Mouse (Mus musculus) cerebellum, adult (tissue): Measurements from ENCODE around the gene Gm3696.
"Not testable (repeated sequence)": the region's sequence is repeated elsewhere in the genome, so short reads cannot be mapped to it uniquely, and the experiment has no call there.

Source experiments
- ATAC-seq: cut with Nextera tagmentation; 2 replicates; pipeline ENCODE4 v1.9.2; 2017; ENCODE audit warnings: mild to moderate bottlenecking, moderate library complexity, mixed read lengths; ENCODE audit not compliant: insufficient number of reproducible peaks, low FRiP score, low TSS enrichment

The Gm3696 gene

GRCm38 (mm10) chr14:7100521-7100920 is at the start of gene Gm3696:
Gene Gm3696 (minus strand): TSS chr14:7100621.
- ATAC-seq = not testable (repeated sequence)

DNA sequence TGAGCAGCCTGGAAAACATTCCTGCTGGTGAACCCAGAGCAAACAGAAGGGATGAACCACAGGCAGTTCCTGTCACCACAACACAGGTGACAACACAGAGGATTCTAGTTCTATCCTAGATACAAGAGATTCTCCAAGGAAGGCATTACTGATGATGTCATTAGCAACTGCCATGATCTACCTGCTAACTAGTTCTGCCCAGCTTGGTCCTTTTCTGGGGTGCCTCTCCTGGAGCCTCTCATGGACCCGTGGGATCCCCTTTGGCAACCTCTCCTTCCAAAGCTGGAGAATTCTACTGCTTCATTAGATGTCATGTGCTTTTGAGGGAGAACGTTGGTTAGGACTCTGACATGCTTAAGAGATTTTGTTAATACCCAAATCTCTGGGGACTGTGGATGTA is 24.9 kb upstream of the Gm3696 start, which contains the start of gene Gm6676:
Gene Gm6676 (minus strand): TSS at position 101 of the 400 bp plus-strand sequence.
- ATAC-seq = not testable (repeated sequence)

DNA sequence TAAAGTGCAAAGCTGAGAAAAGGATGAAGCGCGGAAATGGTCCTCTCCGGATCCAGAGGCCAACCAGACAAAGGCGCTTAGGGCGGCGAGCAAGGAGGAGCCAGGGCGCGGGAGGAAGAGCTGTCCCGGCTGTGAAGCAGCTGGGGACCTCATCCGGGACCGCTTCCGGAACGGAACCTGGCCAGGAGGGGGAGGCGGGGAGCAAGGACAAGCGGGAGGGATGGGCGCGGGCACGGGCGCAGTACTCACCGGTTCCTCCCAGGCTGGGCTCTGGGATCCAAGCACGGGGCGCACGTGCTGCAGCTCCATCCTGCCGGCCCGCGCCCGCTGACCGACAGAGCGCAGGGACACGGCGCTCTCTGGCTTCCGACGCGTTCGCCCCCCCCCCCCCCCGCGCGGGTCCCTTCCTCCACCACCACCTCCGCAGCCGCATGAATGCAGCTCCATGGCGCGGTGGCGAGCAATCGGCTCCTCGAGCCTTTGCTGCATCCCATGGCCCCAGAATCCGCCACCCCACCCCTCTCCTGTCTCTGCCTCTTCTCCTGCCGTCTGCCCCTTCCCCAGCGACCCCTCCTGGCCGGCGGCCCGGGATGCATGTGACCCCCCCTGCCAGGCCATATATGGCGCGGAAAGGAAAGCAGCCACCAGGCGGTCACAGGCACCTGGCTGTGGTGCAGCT is 4.8 kb upstream of the Gm3696 start:
- not testable (repeated sequence) for ATAC-seq

- ATAC-seq = not testable (repeated sequence)
Measured at GRCm38 (mm10) chr14:7044870-7045269, 55.6 kb downstream of the Gm3696 start, which contains the start of gene Gm3685. Gene Gm3685 (minus strand): TSS chr14:7044970.
